Mouse (Mus musculus) T-helper 2 cell (primary cell): Measurements from ENCODE around the gene Snx30.

ENCODE experiments used
- in situ Hi-C: fragments of 300-600 bp; cut with MboI, MseI; formaldehyde crosslinking; loops from one replicate; pipeline ENCODE4 v1.15.1; 2025; ENCODE audit warnings: high pct_unique_total_duplicates

The Snx30 gene

GRCm38 (mm10) chr4:59793626-59794025 is 12.0 kb upstream of the Snx30 start:
- in situ Hi-C loops = loop anchor here (5.0 kb wide), 1 partner anchor 69 kb away; no protein-coding TSS in a partner anchor

- in situ Hi-C loops = loop anchor here (5.0 kb wide), 1 partner anchor 68 kb away; no protein-coding TSS in a partner anchor
These were observed 11.5 kb upstream of the Snx30 start for GRCm38 (mm10) chr4:59794116-59794515.

DNA sequence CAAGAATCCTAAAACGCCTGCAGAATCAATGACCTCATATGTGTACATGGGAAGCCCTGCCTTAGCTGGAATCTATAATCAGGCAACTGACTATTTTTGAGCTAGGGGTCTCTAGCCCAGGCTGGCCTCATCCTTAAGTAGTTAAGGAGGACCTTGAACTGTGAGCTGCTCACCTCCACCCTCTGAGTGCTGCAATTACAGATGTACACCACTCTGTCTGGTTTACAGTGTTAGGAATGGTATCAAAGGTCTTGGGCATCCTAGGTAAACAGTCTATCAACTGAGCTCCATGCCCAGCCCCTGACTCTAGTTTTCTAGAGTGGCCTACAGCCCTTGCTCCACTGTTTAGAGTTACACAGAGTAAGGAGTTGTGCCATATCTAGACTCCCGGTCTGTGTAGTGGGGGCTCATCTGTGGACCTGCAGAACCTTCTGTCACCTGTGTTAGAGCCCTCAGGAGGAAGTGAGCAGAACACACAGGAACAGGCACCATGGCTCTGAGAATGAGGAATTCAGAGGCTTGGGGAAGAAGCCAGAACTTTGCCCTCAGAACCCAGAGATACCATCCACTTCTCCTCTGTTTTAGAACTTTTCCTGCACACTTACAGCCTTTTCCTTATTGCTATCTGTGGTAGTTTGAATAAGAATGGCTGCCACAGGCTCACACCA is 9.7 kb upstream of the Snx30 start:
- in situ Hi-C loops = no loop called here

DNA sequence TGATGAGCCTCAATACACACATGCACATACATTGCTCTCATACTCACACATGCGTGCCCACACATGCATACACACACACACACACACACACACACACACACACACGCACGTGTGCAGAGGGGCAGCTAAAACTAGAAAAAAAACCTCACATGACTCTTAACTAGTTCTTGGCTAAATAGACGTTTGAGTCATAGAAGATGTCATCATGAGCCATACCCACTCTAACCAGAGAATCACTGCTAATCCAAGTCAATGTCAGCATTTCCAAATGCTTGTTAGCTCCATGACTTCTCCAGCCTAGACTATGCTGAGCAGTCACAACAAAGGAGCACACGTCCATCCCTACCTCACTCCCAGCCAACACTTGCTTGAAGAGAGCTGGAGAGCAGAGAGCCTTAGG is 5.5 kb upstream of the Snx30 start:
- in situ Hi-C loops = no loop called here

GRCm38 (mm10) chr4:59801489-59801888 is 4.2 kb upstream of the Snx30 start, which contains the start of gene Inip:
Gene Inip (minus strand): TSS chr4:59801589.
- in situ Hi-C loops = no loop called here

GRCm38 (mm10) chr4:59802107-59802506 is 3.5 kb upstream of the Snx30 start:
- in situ Hi-C loops = no loop called here

DNA sequence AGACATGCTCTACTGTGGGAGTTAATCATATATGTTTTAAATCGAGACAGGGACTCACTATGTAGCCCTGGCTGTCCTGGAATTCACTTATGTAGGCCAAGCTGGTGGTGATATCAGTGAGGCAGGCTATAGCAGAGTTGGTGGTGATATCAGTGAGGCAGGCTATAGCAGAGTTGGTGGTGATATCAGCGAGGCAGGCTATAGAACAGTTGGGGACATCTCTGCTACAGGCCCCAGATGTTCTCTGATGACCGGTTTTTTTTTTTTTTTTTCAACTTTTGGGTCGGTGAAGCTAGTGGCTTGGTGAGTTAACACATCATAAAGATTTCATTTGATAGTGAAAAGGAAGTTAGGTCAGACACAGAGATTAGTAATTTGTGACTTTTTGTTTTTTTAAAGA is 2.8 kb upstream of the Snx30 start:
- in situ Hi-C loops = no loop called here

- in situ Hi-C loops = no loop called here
These were observed 2.3 kb upstream of the Snx30 start for GRCm38 (mm10) chr4:59803358-59803757.

DNA sequence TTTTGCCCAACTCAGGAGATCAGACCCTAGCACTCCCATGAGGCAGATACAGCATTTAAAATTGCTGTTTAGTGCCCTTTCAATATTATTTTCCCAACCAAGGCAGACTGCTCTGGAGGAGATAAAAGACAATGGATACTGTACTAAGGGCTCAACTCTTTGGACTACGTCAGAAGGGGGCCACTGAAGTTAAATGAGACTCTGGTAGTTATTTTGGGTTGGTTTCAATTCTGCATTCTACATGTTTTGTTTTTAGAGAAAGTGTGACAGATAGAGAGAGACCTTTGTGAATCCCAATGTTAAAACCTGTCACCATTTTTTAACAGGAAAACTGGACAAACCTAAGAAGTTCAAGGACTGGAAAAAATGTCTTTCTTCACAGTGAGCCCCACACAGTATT is 886 bp upstream of the Snx30 start:
- in situ Hi-C loops = no loop called here

DNA sequence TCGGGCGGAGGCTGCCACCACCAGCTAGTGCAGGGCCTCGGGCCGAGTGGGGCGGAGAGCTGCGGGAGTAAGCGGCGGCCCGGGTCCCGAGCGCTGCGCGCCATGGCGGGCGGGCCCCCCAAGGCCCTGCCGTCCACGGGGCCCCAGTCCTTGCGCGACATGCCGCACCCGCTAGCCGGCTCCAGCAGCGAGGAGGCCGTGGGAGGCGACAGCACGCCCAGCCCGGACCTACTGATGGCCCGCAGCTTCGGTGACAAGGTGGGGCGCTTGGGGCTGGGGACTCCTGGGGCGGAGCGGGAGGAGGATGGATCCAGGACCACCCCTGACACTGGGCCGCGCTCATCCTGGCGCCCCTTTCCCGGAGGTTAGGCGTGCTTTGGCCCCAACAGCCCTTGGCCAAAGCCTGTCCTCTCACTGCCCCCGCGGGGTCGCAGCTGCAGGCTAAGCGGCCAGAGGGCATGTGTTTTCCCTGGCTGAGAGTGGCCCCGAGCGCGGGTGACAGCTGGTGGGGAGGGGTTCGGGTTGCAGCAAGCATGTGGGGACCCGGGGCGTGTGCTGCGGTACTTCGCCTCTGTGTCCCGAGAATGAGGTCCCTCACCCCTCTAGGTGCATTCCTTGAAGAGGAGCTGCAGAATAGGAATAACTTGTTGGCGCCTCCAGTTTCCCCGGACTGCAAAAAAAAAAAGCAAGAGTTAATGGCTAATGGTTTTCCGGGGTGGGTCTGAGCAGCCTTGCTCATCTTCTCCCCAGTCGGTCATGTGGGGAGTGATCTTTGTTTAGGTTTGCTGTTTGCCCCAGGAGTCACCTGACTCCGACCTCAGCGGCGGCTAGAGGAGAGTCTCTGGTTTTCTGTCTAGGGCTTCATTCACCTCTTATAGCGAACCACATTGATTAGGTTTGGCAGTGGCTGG is 583 bp downstream of the Snx30 start:
- in situ Hi-C loops = no loop called here

DNA sequence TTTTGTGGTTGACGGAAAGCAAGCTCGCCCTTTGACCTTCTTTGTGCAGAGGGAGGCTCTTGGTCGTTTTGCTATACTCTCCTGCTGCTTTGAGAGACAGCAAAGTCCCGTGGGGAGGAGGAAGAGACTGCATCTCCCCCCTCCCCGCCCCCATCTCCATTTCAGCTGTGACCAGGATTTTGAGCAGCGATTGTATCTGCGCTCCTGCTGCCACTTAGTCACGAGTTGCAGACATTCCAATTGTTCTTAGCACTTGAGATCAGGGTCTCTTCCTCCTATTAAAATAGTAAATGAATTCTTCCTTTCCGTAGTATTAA is 1.2 kb downstream of the Snx30 start:
- in situ Hi-C loops = no loop called here

- in situ Hi-C loops = no loop called here
These were observed 1.9 kb downstream of the Snx30 start for GRCm38 (mm10) chr4:59807521-59807920.

- in situ Hi-C loops = no loop called here
These were observed 2.8 kb downstream of the Snx30 start for GRCm38 (mm10) chr4:59808396-59808795.

DNA sequence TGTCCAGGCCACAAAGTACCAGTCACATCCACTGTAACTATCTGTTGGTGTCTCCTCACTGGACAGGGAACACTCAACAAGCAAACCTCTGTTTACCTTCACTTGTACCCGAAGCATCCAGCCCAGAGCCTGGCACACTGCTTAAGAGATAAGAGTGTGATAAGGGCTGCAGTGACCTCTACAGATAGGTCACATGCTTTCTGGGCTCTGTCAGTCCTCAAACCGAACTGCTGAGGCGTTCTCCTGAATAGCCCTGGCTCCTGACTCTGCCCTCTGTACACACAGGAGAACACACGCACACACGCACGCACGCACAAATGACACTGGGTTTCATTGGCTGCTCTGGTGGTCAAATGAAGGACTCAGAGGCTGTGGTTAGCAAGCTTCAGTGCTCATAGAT is 8.5 kb downstream of the Snx30 start:
- in situ Hi-C loops = no loop called here

GRCm38 (mm10) chr4:59815121-59815810 is 9.6 kb downstream of the Snx30 start:
- in situ Hi-C loops = no loop called here

GRCm38 (mm10) chr4:59816016-59816415 is 10.4 kb downstream of the Snx30 start:
- in situ Hi-C loops = no loop called here

DNA sequence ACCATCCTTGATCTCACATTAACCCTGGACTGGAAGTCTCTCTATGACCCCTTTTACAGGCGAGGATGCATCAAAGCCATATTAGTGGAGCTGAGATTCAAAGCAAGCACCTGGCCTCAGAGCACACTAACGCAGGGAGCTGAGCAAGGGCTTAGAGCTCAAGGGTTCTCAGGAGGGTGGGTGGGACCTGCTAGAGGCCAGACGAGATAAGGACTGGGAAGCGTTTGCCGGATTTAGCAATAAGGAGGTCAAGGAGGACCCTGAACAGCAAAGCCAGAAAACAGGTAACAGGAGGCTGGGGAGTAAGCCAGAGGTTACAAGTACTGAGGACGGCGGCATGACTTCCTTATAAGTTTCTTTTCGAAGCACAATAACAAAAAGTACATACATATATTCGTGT is 10.8 kb downstream of the Snx30 start:
- in situ Hi-C loops = no loop called here

- in situ Hi-C loops = no loop called here
These were observed 12.2 kb downstream of the Snx30 start for GRCm38 (mm10) chr4:59817790-59818189.

DNA sequence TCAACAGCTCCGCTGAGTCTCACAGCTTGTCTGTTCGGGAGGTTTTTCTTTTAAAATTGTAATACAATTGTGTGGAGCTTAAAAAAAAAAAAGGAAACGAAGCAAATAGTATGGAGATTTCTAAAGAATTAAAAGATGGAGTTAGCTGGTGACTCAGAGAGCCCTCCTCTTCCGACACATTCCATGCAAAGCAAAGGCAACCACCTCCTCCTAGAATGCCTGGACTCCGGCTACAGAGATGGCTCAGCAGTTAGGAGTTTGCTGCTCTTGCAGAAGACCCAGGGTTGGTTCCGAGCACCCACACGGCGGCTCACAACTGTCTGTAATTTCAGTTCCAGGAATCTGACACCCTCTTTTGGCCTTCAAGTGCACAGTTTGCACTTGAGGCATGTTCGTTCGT is 12.9 kb downstream of the Snx30 start:
- in situ Hi-C loops = no loop called here

DNA sequence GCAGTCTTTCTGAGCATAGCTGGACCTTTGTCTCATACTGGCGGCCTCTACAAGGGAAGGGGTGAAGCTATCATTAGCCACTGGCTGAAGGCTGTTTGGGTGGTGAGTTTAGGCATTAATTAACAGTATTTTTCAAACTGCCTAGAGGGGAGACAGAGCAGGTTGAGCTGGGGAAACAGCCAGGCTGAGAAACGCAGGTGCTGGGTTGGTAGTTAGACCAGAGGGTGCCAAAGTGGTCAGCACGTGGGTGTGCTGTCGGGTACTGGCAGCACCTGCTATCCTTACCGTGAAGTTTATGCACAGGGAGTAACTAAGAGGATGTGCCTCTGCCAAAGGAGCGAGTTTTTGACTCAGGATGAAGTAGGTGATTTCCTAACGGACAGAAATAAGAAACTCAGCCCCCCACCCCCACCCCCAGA is 13.4 kb downstream of the Snx30 start:
- in situ Hi-C loops = no loop called here

- in situ Hi-C loops = no loop called here
These were observed 13.9 kb downstream of the Snx30 start for GRCm38 (mm10) chr4:59819477-59820022.

DNA sequence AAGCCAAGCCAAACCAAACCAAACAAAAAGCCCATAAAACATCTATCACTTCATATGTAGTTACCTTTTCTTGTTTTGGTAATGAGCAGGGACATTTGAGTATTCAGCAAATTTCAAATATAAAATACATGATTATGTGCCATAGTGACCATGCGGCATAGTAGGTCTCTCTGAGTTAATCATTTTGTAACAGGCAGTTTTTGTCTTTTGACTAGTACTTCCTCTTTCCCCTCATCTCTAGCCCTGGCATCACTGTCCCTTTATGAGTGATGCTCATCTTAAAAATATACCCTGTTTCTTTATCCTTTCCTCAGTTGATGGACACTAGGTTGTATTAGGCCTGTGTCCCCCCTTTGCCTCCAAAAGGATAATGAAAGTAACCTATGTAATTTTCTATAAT is 15.9 kb downstream of the Snx30 start:
- in situ Hi-C loops = no loop called here
